Mouse (Mus musculus) G1E (cell line): ENCODE measurements at regions not wholly inside any gene's neighbourhood (a gene's known extent, or its start where the extent isn't known, plus 50 kb on each side); places are given as distances from the start of the nearest gene placed in this dataset.

Experiments used
- CTCF ChIP-seq: IDR thresholded peaks from 2 replicates; pipeline ENCODE4 v1.5.1; 2012; ENCODE audit warnings: low read depth, low read length, inconsistent platforms, mixed read lengths
- GATA1 ChIP-seq: IDR thresholded peaks from 2 replicates; pipeline ENCODE4 v1.6.1; 2012; ENCODE audit warnings: borderline replicate concordance, low read length, inconsistent platforms, mixed read lengths

GRCm38 (mm10) chr10:19525939-19526338 is 65.8 kb upstream of the Ifngr1 start:
- no peak for TF ChIP-seq GATA1
- no peak for TF ChIP-seq CTCF
